Mouse (Mus musculus) urinary bladder, postnatal 36 days (tissue): ENCODE results near the gene Hivep1.

Experiments used
- DNase-seq, 2 experiments: peaks; one replicate each; pipeline ENCODE4 v3.0.0; 2022; ENCODE audit warnings: low spot score in 2 of 2, mixed read lengths in 1 of 2

The Hivep1 gene

GRCm38 (mm10) chr13:42222401-42222800 is 170.6 kb downstream of the Hivep1 start:
- no peak for DNase-seq

- DNase-seq = no peak
Observed at GRCm38 (mm10) chr13:42228849-42229248, 177.0 kb downstream of the Hivep1 start.

DNA sequence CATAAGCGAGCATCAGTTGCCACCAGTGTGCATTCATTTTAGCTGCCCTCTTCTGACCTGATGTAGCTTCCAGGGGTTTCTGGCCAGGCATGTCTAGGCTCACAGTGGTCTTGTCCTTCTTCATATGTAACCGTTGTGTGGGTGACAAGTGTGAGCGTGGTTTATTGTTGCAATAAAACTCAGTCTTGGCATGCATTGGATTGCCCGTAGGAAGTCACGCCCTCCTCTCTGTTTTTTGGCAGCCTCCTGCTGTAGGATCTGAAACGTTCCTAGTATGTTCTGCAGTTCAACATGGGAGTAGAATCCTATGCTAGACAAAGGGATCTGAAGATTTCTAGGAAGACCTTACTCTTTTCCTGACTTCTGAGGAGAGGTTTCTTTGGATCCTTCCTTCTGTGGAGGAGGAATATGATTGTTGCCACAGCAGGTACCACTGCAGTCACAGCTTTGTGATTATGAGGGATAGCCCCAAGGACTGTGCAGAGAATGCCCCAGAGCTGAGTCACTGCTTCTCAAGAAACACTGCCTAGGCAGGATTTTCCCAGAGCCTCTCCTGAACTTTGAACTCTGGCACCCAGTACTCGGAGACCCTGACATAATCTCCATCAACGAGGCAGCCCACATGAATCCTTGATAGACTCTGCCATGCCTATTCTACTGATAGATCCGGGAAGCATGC is 182.1 kb downstream of the Hivep1 start:
- no peak for DNase-seq

DNA sequence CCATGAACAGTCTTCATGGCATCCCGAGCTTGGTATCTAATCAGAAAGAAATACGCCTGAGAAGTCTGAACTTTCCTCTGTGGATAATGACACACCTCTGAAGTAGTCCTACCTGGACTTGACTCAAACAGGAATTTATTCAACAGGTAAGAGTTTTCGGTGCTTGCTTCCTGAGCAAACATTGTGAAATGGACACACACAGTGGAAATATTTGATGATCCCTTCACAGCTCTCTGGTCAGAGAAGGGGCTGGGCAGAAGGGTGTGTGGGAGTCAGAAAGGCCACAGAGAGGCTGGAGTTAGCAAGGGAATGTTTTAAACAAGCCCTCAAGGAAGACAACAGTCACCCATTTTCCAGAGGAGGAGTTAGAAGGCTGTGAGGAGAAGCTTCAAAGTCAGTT is 186.7 kb downstream of the Hivep1 start:
- DNase-seq = no peak

GRCm38 (mm10) chr13:42242131-42242530 is 190.3 kb downstream of the Hivep1 start:
- DNase-seq = no peak
